Mouse (Mus musculus): Measurements from ENCODE around the gene Dlgap5.

- TF ChIP-seq TCF12 (IDR thresholded peaks at IDR 0.05; ENCODE audit: low read depth, low read length) (no peak), CHD1 (IDR thresholded peaks at IDR 0.05; ENCODE audit: low read depth, low read length) (no peak), HCFC1 (IDR thresholded peaks at IDR 0.05; ENCODE audit: low read depth, low read length) (no peak)
Measured at GRCm38 (mm10) chr14:47461997-47462396, 43.8 kb upstream of the Dlgap5 start.

Data from CH12.LX (cell line).